Mouse (Mus musculus): ENCODE data around the gene Chka.

Chka gene

DNA sequence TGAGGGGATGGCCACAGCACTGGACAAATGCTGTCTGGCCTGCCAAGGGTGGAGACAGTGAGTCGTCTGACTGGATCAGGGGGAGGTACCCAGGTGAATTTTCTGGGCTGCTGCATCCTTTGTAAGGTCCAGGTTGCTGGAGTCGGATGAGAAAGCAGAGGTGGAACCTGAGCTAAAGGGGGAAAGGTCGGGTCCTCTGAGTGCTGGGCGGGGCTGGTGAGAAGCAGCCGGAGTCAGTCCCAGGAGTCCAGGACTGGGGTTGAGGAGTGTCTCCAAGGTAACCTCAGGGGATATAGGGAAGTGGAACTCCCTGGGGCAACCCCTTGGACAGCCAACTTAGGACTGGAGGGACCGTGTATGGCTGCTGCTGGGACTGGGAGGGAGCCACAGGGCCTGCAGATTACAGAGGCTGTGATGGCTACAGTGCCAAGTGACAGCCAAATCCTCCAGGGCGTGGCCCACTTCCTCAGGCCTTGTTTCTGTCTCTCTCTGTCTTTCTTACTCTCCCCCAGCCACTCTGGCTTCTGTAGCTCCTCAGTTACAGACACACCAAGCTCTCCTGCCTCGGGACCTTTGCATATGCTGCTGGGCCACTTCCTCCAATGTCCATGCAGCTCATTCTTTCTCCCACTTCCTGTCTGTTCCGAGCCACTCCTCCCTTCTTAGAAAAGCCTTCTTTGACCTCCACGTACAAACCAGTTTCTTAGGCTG, 71.2 kb downstream of the Chka start:
- no peak for DNase-seq

DNA sequence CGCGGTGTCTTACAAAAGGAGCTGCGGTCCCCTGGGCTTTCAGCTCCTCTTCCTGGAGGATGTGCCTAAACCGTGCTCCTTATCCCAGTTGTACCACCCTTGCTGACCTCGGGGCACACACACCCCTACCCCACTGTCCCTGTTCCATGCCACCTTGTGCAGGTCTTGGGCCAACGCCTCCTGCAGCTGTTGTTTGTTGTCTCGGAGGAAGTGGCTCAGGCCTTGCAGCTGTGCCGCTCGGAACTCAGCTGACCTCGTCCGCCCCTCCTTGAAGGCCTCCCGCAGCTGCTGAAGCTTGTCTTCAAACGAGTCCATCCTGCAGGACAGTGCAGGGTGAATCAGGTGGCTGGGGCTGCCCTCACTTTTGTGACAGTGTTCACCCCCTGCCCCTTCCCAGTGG, 72.0 kb downstream of the Chka start:
- no peak for DNase-seq

DNA sequence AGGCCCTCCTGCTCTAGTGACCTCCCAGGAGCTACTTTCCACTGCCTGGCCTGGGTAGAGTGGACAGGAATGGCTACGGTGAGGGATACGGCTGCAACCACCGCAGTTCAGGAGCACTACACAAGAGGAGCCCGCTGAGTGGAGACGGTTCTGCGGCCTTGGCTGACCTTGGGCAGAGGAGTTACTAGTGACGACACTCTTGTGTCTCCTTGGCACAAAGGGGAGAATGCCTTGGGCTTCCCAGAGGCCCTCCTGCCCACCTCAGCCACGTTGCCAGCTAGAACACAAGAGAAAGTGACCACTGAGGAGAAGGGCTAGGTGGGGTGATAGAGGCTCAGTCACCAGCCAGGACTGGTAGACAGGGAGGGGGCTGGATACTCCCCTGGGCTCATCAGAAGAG, 72.6 kb downstream of the Chka start:
- no peak for DNase-seq

DNA sequence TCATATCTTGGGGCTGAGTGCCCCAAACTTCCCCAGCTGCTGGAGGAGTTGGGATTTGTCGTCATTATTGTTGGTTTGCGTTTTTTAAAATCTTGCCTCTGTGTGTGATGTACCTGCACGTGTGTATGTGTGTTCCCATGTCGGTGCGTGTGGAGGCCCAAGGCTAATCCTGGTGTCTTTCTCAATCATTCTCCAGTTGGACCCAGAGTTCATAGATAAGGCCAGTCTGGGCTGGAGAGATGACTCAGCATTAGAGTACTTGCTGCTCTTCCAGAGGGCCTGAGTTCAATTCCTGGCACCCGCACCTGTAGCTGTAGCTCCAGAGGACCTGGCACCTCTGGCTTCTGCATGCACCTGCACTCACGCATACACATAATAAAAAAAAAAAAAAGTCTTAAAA, 73.3 kb downstream of the Chka start:
- no peak for DNase-seq

DNA sequence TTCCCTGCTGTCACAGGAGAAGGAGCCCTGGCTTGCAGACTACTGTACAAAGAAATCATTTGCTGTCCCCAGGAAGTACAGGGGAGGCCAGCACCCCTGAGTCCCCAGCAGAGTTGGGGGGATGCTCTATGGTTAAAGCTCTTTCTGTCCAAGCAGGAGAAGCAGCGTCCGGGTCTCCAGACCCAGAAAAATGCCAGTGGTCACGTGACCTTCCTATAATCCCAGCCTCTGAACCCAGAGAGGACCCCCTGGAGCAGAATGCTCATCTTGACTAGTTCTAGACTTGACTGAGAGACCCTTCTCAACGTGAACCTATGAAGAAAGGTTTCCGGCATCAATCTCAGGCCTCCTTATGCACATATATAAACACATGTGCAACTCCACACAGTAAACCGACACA, 74.3 kb downstream of the Chka start:
- no peak for DNase-seq

DNA sequence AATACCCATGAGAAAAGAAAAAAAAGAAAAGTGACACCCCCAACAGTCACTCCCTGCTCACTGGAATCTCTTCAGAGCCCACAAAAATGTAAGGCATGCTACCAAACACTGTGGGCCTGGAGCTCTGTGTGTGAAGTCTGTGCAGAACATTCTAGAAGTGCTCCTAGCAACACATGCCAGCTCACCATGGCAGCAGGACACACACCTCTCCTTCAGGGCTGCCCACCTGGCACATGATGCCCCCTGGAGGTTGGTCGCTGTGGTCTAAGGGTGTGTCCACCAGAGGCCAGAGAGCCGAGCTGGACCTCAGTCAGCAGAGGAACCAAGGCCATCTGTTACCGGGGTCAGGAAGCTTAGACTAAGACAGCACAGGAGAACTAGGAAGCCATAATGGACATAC, 74.7 kb downstream of the Chka start:
- DNase-seq = peak; percentile 45

DNA sequence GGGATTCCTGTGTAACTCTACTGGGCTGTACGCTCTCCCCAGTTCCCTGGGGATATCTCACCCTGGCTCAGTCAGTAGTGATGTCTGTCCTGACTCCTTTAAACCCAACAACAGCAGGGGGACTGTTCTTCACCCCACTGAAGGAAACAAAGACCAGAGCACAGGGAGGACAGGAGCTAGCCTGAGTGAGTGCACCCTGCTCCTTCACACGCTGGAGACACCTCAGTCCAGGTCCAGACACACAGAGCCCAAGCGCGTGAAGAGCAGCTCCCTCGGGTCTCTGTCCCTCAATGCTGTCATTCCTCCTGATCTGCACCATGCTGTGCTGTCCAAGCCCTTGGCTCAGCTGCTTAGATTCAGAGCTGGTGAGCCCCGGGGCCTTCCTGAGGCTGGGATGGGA, 75.1 kb downstream of the Chka start:
- DNase-seq = no peak

DNA sequence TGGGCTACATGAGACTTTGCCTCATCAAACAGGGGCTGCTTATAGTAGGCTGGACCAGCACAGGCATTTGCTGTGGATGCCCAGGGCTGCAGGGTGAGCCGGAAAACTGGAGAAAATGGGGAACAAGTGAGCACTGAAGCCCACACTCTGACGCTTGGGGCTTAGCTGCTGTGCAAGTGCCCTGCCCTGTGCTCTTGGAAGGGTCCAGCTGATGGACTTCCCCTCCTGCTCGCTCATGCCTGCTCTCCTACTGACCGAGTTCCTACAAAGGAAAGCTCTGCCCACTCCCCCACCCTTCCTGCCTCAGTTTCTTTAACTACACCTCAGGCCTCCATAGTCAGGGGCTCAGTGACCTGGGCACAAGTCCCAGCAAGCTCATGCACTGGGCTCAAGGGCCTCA, 76.4 kb downstream of the Chka start:
- DNase-seq = no peak

DNA sequence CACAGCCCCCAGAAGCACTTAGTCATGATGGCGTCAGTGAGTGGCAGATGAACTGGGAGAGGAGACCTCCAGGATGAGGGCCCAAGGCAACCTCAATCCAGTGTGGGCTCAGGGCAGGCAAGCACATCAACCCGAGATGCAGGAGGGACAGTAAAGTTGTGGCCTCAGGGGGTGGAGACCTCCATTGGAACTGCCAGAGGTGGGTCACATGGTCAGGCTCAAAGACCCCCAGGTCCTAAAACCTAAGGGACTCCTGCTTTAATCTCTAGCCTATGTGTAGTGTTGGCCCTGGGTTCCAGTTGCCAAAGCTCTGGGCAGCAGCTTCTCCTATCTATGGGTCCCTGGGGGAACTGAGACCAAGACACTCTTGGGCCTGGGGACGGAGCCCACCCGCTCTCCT, 77.2 kb downstream of the Chka start:
- DNase-seq = no peak

DNA sequence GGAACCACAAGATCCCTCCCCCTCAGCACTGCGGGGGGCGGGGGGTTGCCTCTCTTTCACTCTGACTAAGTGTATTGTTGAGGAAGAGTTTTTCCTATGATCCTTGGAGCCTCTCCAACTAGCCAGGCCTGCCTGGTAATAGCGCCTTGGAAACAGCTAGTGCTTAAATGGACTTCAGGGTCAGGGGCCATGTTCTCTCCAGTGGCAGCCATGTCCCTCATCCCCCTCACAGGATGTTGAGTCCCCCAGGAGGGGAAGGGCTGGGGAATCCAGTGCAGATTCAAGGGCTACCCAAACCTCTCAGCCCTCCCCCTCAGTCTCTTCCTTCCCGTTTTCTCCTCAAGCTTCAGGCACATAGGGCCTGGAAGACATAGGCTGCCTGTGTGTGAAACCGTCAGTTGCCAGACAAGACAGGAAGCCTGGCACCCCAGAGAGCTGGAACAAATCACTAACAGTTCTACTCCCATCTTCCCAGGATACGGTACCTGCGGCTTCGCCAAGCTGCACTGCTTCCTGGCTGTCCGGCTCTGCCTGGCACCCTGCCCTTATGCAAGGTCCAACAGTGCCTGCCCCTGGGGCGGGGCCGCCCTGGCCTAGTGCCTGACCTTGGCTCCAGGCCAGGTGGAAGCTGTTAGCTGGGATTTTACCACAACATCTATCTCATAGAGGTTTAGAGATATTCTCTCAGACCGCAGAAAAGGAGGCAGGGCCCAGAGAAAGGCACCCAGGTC, 77.8 kb downstream of the Chka start, which contains the start of gene Aldh3b1:
Aldh3b1 (minus strand) TSS at position 598 of the 731 bp plus-strand sequence.
- DNase-seq = peak; percentile 88

DNA sequence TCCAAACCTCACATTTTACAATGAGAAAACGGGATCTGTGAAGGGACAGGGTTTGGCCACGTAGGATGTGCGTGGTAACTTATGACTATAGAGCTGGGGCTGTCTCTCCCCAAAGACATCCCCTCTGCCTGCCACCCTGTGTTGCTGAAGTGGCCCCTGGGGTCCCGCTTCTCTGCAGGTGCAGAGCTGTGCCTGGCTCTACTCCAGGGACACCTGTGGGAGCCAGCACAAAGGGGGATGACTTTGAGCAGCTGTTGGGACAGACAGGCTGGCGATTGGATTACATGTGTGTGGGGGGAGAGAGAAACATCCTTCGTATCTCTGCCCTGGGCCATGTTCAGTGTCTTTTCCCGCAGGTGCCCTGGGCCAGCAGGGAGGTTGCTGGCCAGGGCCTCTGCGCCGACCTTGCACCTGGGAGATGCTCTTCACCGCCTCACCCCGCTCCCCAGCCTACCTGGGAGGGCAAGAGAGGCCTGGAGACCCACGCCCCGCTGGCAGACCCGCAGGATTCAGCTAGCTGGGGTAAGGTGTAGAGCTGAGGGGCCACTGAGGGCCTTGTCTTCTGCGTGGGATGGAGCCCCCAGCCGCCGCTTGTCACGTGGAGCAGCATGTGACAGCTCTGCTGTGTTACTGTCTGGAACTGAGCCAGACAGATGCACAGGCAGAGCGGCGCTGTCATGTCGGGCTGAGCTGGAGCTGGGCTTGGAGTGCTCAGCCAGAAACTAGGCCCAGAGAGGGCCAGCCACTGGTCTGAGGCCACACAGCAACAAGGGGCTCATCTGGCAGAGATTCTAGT, 78.9 kb downstream of the Chka start:
- DNase-seq = no peak

DNA sequence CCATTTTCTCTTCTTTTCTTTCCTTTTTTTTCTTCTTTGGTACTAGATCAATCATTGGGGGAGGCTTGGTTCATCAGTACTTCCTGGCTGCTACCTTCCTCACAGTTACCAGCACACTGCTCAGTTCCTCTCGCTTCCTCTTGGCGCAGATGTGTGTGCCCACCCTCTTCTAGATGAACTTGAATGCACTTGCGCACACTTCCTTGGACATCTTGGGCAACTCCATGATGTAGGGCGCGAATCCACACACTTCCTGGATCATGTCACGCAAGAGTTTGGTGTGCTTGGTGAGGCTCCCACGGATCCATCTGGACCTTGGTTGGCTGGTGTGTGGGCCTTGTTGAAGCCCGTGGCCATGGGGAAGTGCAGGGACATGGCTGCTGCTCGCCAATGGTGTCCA, 80.1 kb downstream of the Chka start:
- no peak for DNase-seq

DNA sequence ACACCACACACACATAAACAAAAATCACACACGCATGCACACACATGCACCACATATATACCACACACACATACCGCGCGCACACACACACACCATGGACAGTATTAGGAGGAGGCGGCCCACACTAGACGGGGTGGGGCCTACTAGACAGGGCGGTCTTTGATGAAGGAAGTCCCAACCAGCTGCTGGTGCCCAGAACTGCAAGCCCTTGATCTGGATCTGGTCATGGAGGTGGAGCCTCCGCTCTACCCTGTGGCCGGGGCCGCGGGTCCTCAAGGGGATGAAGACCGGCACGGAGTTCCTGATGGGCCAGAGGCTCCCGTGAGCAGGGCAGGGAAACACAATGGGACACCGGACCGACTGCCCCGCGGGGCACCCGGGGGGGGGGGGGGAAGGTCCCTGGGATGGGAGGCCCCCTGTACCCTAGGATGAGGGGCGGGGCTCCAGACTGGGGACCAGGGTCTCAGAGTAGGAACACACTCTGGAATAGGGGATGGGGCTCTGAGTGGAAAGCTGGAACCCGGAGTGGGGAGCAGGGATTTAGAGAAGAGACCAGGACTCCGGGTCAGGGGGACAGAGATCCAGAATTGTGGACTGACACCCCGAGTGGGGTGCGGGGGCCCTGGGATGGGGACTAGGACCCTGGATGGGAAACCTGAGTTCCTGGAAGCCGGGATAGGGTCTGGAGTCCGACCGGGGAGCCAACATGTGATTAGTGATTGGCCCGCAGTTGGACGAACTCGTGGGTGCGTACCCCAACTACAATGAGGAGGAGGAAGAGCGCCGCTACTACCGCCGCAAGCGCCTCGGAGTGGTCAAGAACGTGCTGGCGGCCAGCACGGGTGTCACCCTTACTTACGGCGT, 83.7 kb downstream of the Chka start, which contains the start of gene Unc93b1:
Unc93b1 (plus strand) TSS at position 155 of the 864 bp plus-strand sequence.
- DNase-seq = no peak

DNA sequence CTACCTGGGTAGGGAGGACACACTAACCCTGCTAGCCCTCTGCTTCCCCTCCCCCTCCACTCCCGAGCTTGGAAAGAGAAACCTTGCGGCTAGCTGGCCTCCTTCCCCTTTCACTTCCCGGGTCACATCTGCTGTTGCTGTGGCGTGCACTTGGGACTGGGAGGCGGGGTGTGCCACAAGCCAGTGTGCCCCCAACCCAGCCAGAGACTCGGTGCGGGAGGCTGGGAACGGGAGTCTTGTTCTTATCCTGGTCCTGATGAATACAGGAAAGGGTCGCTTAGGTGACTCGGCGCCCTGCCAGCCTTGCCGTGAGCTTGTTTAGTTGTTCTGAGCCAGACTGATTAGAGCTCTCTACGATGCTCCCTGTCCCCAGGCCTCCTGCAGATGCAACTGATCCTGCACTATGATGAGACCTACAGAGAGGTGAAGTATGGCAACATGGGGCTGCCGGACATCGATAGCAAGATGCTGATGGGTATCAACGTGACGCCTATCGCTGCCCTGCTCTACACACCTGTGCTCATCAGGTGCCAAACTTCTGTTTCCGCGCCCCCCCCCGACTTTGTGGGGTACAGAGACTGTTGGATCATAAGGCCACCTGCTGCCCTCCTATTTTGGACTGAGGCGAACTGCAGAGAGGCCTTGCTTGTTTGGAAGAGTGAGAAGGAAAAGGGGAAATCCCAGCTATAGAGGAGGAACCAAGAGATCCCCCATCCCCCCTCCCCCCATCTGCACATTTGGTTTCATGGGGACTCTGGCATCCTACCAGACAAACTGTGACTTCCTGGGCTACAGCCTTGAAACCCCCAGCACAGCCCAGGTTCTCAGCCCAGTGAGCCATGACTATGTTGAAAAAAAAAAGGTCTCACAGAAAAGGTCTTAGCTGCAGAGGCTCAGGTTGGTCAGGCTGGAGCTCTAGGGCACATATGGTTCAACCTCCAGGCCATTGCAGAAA, 84.6 kb downstream of the Chka start:
- no peak for DNase-seq

DNA sequence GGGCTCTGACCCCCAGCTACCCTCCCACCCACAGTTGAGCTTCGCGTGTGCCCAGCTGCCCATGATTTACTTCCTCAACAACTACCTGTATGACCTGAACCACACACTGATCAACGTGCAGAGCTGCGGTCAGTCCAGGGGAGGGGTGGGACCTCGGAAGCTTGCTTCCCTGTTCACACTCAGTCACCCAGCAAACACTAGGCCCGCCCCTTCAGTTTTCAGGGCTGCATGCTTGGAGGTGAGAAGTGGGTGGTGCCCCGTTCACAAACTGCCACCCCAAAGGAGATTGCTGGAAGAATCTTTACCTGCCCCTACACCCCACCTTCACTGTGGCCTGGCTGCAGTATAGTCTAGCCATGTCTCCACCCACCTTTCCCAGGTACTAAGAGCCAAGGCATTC, 90.7 kb downstream of the Chka start:
- DNase-seq = no peak

DNA sequence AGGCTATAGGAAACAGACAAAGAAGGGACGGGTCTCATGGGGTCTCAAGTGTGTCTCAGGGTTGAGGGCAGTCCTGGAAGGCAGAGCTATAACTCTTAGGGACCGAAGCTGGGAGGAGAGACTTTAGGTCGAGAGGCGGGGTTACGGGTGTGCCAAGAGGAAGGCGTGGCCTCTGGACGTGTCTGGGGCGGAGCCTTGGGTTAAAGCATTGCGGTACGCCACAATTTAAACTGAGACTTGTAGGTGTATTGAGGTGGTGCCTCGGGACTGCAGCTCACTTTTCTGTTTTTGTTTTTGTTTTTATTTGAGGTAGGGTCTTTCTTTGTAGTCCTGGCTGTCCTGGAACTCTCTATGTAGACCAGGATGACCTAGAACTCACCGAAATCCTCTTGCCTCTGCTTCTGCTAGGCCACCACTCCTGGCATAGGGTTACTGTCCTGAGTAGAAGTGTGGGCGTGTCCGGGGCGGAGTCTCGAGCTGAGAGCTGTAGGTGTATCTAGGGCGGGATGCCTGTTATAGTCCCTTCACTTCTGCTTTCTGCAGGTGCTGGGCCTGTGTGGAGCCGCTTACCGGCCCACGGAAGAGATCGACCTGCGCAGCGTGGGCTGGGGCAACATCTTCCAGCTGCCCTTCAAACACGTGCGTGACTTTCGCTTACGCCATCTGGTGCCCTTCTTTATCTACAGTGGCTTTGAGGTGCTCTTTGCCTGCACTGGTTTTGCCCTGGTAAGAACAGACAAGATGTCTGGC, 91.6 kb downstream of the Chka start:
- DNase-seq = no peak
